Mouse (Mus musculus): Measurements from ENCODE around the gene Nipa1.

GRCm38 (mm10) chr7:56055338-56055737, 35.6 kb upstream of the Nipa1 start:
- TF ChIP-seq CTCF (IDR thresholded peaks at IDR 0.05; ENCODE audit: low read depth, low read length) (no peak), POLR2A (IDR thresholded peaks at IDR 0.05; ENCODE audit: extremely low read depth, insufficient read depth, low read length) (no peak)
